ENCODE assay signal across 19 mouse cellular contexts in genomic region chr17:5550444-5550843, GRCm38 (mm10). TPM values are rescaled to one million over a fixed set of nuclear protein-coding genes. Genes with fewer than 3 reads are reported as not detected.
DNase-seq lines count a peak whose midpoint lies in the region.
"Had no signal": no experiment of that assay in that cellular context is flagged by ENCODE, and none has a peak within 500 bp of the region (broad histone marks: within the 10 kb centered on the region; RNA-seq: fewer than 3 reads in every experiment).

No protein-coding gene starts in this region.

- no peaks in the 10 kb centered on the region for H3K9me3 ChIP-seq in embryonic facial prominence, embryonic 10.5 days
- H3K9me3 ChIP-seq: embryonic facial prominence, embryonic 15.5 days; forebrain, embryonic 10.5 days; heart, embryonic 13.5 days had no signal

- no peak overlapping the region for H3K27ac ChIP-seq in embryonic facial prominence, embryonic 10.5 days (replicated peaks)
- H3K27ac ChIP-seq: embryonic facial prominence, embryonic 15.5 days; forebrain, embryonic 10.5 days; heart, embryonic 13.5 days; liver, embryonic 14.5 days had no signal

- intact Hi-C loops in left cerebral cortex, postnatal 4 days (cut with DNase I): no loop called here
- intact Hi-C loops in left cerebral cortex, postnatal 36 days (cut with DNase I): no loop called here

- no peaks in the 10 kb centered on the region for H3K27me3 ChIP-seq in embryonic facial prominence, embryonic 10.5 days (replicated peaks; ENCODE audit: low read depth, poor library complexity, severe bottlenecking)
- H3K27me3 ChIP-seq: embryonic facial prominence, embryonic 15.5 days; heart, embryonic 13.5 days had no signal

- peak; percentile 80 to 84 for DNase-seq in left cerebral cortex, adult 18-20 months (ENCODE audit: low spot score in 2 of 2)
- DNase-seq in left cerebral cortex, postnatal 4 days: no peak
- peak; percentile 62 to 80 for DNase-seq in layer of hippocampus, adult 8-10 months (ENCODE audit: low spot score in 2 of 2)
- peak; percentile 61 to 70 for DNase-seq in left cerebral cortex, postnatal 36 days (ENCODE audit: low spot score in 2 of 2)
- peak; percentile 85 for DNase-seq in telencephalon, adult 2 months (ENCODE audit: low read depth, low spot score)
- no peak for DNase-seq in embryo, embryonic 9.5 days (ENCODE audit: extremely low spot score)
- DNase-seq in embryonic facial prominence, embryonic 10.5 days (ENCODE audit: low spot score): no peak
- DNase-seq: adrenal gland, postnatal 14 days; B cell, adult 2 months; cerebellum, adult 9-10 months; heart, postnatal 36 days; kidney, adult 2 months; kidney, postnatal 25 days; midbrain, embryonic 14.5 days; thymus, adult 18-20 months had no signal

- no peaks in the 10 kb centered on the region for H3K36me3 ChIP-seq in embryonic facial prominence, embryonic 10.5 days (replicated peaks)
- H3K36me3 ChIP-seq: embryonic facial prominence, embryonic 15.5 days; forebrain, embryonic 10.5 days; heart, embryonic 13.5 days had no signal

- 0 out of 2 replicates have a peak, but pooled peaks cover 4% of the 10 kb centered on the region for H3K4me1 ChIP-seq in embryonic facial prominence, embryonic 10.5 days
- H3K4me1 ChIP-seq: embryonic facial prominence, embryonic 15.5 days; forebrain, embryonic 10.5 days; heart, embryonic 13.5 days had no signal

- 93% methylated on average over 10 of the region's 10 CpGs for whole genome bisulfite sequencing in embryonic facial prominence, embryonic 10.5 days

- H3K4me3 ChIP-seq in embryonic facial prominence, embryonic 10.5 days: no peak overlapping the region
- H3K4me3 ChIP-seq: embryonic facial prominence, embryonic 15.5 days; forebrain, embryonic 10.5 days; heart, embryonic 13.5 days had no signal

RNA-seq across cellular contexts. Expression of gene Zdhhc14, which starts 58.1 kb away (rescaled TPM):
- 10 to 100 TPM; 36.1 to 48.7 TPM for total RNA-seq in left cerebral cortex, adult 18-20 months (2021)
- 10 to 100 TPM; 15.1 to 15.2 TPM for total RNA-seq in left cerebral cortex, postnatal 4 days (2021)
- 10 to 100 TPM; 34.6 to 44.3 (median 41.9) TPM for total RNA-seq in layer of hippocampus, adult 8-10 months (2022)
- 10 to 100 TPM; 38.3 to 56.1 TPM for total RNA-seq in left cerebral cortex, postnatal 36 days (2021)
- 1.2 TPM in 2 replicates for polyA plus RNA-seq in embryonic facial prominence, embryonic 10.5 days (2016; fragmentation: Nextera tagmentation; extraction: Ambion mirVana)

Comparison
In these comparisons a context has a peak if more than half of its experiments do, and no peak if none do; other contexts are left out.
1. DNase-seq: peak in left cerebral cortex, adult 18-20 months (2 of 2), layer of hippocampus, adult 8-10 months (2 of 2), left cerebral cortex, postnatal 36 days (2 of 2) and telencephalon, adult 2 months (single experiment); none in left cerebral cortex, postnatal 4 days (single experiment), embryo, embryonic 9.5 days (single experiment) and embryonic facial prominence, embryonic 10.5 days (single experiment).